Mouse (Mus musculus) lung, embryonic 14.5 days (tissue): ENCODE results near the gene Rgs1. TPM values are rescaled to one million over a fixed set of nuclear protein-coding genes. Genes with fewer than 3 reads are reported as not detected.

Experiments
- ATAC-seq: fragments of 200-750 bp; cut with Nextera tagmentation; 2 replicates; pipeline ENCODE4 v1.8.0; 2017; ENCODE audit warnings: mild to moderate bottlenecking, moderate TSS enrichment, moderate library complexity; ENCODE audit not compliant: insufficient read depth
- DNase-seq: peaks from one replicate; pipeline ENCODE4 v3.0.0-alpha.2; 2015
- H3K27ac ChIP-seq: fragments of 300-500 bp; sonication (generic); 2 replicates; pipeline ENCODE4 v1.5.1; 2014; ENCODE audit warnings: low read depth, mild to moderate bottlenecking, moderate library complexity
- H3K27me3 ChIP-seq: fragments of 300-500 bp; sonication (generic); 2 replicates; pipeline ENCODE4 v1.6.1; 2014; ENCODE audit warnings: low read length, control low read depth; ENCODE audit not compliant: insufficient read depth
- H3K36me3 ChIP-seq: fragments of 300-500 bp; sonication (generic); 2 replicates; pipeline ENCODE4 v1.6.1; 2014; ENCODE audit warnings: control low read depth; ENCODE audit not compliant: insufficient read depth
- H3K4me1 ChIP-seq: fragments of 300-500 bp; sonication (generic); 2 replicates; pipeline ENCODE4 v1.6.1; 2014; ENCODE audit warnings: antibody characterized with exemption, control low read depth; ENCODE audit not compliant: insufficient read depth
- H3K4me2 ChIP-seq: fragments of 300-500 bp; sonication (generic); 2 replicates; pipeline ENCODE4 v1.6.1; 2014; ENCODE audit warnings: mild to moderate bottlenecking
- H3K4me3 ChIP-seq: fragments of 300-500 bp; sonication (generic); 2 replicates; pipeline ENCODE4 v1.5.1; 2014; ENCODE audit warnings: low read depth, low read length
- H3K9ac ChIP-seq: fragments of 300-500 bp; sonication (generic); 2 replicates; pipeline ENCODE4 v1.6.1; 2014
- H3K9me3 ChIP-seq: fragments of 300-500 bp; sonication (generic); 2 replicates; pipeline ENCODE4 v1.6.1; 2016; ENCODE audit warnings: low read depth, low read length, control low read depth
- CTCF ChIP-seq: IDR thresholded peaks from 2 replicates; pipeline ENCODE4 v1.5.1; 2016; ENCODE audit warnings: antibody characterized with exemption, low read depth
- WGBS: fragments of 180-500 bp; shearing (Covaris S2); extraction: QIAGEN DNeasy Blood & Tissue Kit; methylation state at CpG from one replicate; pipeline ENCODE4 v1.1.7; 2014; 5-methylcytosine and 5-hydroxymethylcytosine counted together
- polyA plus RNA-seq: library from polyadenylated mRNA; unstranded; fragments of >200 nt; fragmentation: Nextera tagmentation; extraction: Ambion mirVana; gene quantifications from 2 replicates; pipeline ENCODE4 v1.2.1, GENCODE M21; 2014

The Rgs1 gene
- polyA plus RNA-seq, 1 experiment from 2014 or later = 0.13 TPM

GRCm38 (mm10) chr1:144264000-144264399 is 15.0 kb upstream of the Rgs1 start:
- no peak for TF ChIP-seq CTCF
- H3K9me3 ChIP-seq = no peaks in the 10 kb centered on the region
- no peak overlapping the region for H3K4me2 ChIP-seq
- H3K4me3 ChIP-seq = no peak overlapping the region
- 83% methylated on average over 3 of the region's 3 CpGs for WGBS
- no peaks in the 10 kb centered on the region for H3K4me1 ChIP-seq
- no peaks in the 10 kb centered on the region for H3K36me3 ChIP-seq
- no peaks in the 10 kb centered on the region for H3K27me3 ChIP-seq
- DNase-seq = no peak
- no peak for ATAC-seq
- no peak overlapping the region for H3K9ac ChIP-seq
- H3K27ac ChIP-seq = no peak overlapping the region

GRCm38 (mm10) chr1:144262008-144262407 is 13.0 kb upstream of the Rgs1 start:
- Histone ChIP-seq H3K4me2 (no peak overlapping the region), H3K27ac (no peak overlapping the region), H3K9me3 (no peaks in the 10 kb centered on the region), H3K36me3 (no peaks in the 10 kb centered on the region), H3K27me3 (no peaks in the 10 kb centered on the region), H3K4me3 (no peak overlapping the region), H3K9ac (no peak overlapping the region), H3K4me1 (no peaks in the 10 kb centered on the region)
- ATAC-seq (no peak), DNase-seq (no peak)
- no peak for TF ChIP-seq CTCF

DNA sequence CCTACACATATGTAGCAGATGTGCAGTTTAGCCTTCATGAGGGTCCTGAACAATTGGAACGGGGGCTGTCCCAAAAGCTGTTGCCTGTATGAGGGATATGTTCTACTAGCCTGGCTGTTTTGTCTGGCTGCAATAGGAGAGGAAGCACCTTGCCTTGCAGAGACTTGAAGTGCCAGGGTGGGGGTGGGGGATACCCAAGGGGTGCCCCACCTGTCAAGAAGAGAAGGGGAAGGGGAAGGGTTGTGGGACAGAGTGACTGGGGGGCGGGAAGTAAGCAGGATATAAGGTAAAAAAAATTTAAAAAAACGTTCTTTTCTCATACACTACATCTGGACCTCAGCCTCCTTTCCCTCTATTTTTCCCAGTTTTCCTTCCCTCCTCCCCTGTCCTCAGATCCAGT is 9.7 kb upstream of the Rgs1 start:
- 66% methylated on average over 3 of the region's 3 CpGs for WGBS
- DNase-seq (no peak), ATAC-seq (no peak)
- no peak overlapping the region for H3K27ac ChIP-seq
- H3K4me3 ChIP-seq = no peak overlapping the region
- no peaks in the 10 kb centered on the region for H3K27me3 ChIP-seq
- no peak for TF ChIP-seq CTCF
- no peaks in the 10 kb centered on the region for H3K4me1 ChIP-seq
- H3K9ac ChIP-seq = no peak overlapping the region
- H3K4me2 ChIP-seq = no peak overlapping the region
- H3K9me3 ChIP-seq = no peaks in the 10 kb centered on the region
- no peaks in the 10 kb centered on the region for H3K36me3 ChIP-seq

- no peak overlapping the region for H3K27ac ChIP-seq
- WGBS = 40% methylated on average over 2 of the region's 2 CpGs
- H3K4me1 ChIP-seq = no peaks in the 10 kb centered on the region
- DNase-seq (no peak), ATAC-seq (no peak)
- no peaks in the 10 kb centered on the region for H3K27me3 ChIP-seq
- H3K9ac ChIP-seq = no peak overlapping the region
- no peaks in the 10 kb centered on the region for H3K36me3 ChIP-seq
- H3K4me2 ChIP-seq = no peak overlapping the region
- H3K9me3 ChIP-seq = no peaks in the 10 kb centered on the region
- no peak overlapping the region for H3K4me3 ChIP-seq
- TF ChIP-seq CTCF = no peak
Observed at GRCm38 (mm10) chr1:144256556-144257331, 7.7 kb upstream of the Rgs1 start.

GRCm38 (mm10) chr1:144248206-144248605 is 836 bp downstream of the Rgs1 start:
- Histone ChIP-seq H3K9ac (no peak overlapping the region), H3K4me1 (no peaks in the 10 kb centered on the region), H3K36me3 (no peaks in the 10 kb centered on the region), H3K4me2 (no peak overlapping the region), H3K27ac (no peak overlapping the region), H3K27me3 (no peaks in the 10 kb centered on the region), H3K9me3 (no peaks in the 10 kb centered on the region), H3K4me3 (no peak overlapping the region)
- DNase-seq = no peak
- 88% methylated on average over 3 of the region's 3 CpGs for WGBS
- no peak for TF ChIP-seq CTCF
- ATAC-seq = no peak

GRCm38 (mm10) chr1:144247382-144247781 is 1.7 kb downstream of the Rgs1 start:
- DNase-seq (no peak), ATAC-seq (no peak)
- Histone ChIP-seq H3K9me3 (no peaks in the 10 kb centered on the region), H3K27me3 (no peaks in the 10 kb centered on the region), H3K4me1 (no peaks in the 10 kb centered on the region), H3K9ac (no peak overlapping the region), H3K4me3 (no peak overlapping the region), H3K27ac (no peak overlapping the region), H3K4me2 (no peak overlapping the region), H3K36me3 (no peaks in the 10 kb centered on the region)
- no peak for TF ChIP-seq CTCF
- WGBS = 90% methylated on average over 1 of the region's 1 CpGs

DNA sequence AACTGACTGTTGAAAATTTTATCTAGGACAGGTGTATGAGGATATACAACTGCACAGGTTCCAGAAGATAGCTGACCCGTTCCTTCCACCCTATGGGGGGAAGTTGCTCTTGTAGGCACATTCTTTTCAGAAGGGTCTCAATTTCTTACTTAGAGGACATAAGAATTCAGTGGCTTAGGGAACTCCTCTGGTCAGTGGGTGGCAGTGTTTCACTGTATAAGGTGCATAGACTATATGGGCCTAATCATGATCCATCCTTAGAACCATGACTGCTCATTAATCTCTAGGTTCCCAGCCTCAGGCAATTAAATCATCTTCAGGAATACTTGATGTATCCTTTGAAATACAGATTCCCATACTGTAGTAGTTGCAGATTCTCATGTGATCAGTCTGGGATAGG is 5.5 kb downstream of the Rgs1 start:
- H3K4me1 ChIP-seq = no peaks in the 10 kb centered on the region
- H3K27ac ChIP-seq = no peak overlapping the region
- H3K9ac ChIP-seq = no peak overlapping the region
- no peak overlapping the region for H3K4me2 ChIP-seq
- no peaks in the 10 kb centered on the region for H3K27me3 ChIP-seq
- H3K4me3 ChIP-seq = no peak overlapping the region
- WGBS = 71% methylated on average over 1 of the region's 1 CpGs
- no peaks in the 10 kb centered on the region for H3K36me3 ChIP-seq
- peak; percentile 69 for ATAC-seq
- peak; percentile 64 for DNase-seq
- peak; percentile 41; the same call in 1 of the 2 replicates for TF ChIP-seq CTCF
- H3K9me3 ChIP-seq = no peaks in the 10 kb centered on the region
